Mouse (Mus musculus): Measurements from ENCODE around the gene Sco2.

The Sco2 gene

DNA sequence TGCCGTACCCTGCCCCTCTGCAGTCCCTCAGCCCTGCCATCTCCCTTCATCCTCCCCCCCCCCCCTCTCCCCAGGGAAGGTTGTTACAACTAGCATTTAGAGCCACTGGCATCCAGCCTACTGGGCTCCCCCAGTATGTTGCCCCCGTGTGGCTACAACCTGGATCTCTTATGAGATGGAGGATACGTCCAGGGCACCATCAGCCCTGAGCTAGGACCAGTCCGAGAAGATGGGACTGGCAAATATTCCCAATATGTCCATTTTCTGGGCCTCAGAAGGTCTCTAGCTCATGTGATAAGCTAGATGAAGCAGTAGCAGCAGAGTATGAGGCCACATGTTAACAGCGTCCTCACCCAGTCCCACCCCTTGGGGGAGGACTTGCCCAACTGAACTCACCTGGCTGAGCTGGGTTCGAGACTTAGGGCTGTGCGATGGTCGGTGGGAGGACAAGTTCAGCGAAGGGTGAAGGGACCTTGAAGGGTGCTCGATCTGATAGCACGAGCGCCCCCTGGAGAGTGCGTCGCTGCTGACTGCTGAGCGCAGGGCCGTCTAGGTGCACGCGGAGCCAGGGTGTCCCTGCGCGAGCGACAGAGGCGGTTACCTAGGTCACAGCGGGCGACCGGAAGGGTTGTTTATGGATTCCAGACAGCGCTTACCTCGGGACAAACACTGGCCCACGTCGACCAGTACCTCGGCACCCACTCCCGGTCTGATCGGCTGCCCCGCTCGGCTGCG lies 452 bp downstream of the Sco2 start:
- in situ Hi-C loops (cut with MboI, MseI): loop anchor here (5.0 kb wide), 1 partner anchor 54 kb away; the partner anchor contains the start of genes C730034F03Rik, Chkb, Cpt1b and Gm44502

DNA sequence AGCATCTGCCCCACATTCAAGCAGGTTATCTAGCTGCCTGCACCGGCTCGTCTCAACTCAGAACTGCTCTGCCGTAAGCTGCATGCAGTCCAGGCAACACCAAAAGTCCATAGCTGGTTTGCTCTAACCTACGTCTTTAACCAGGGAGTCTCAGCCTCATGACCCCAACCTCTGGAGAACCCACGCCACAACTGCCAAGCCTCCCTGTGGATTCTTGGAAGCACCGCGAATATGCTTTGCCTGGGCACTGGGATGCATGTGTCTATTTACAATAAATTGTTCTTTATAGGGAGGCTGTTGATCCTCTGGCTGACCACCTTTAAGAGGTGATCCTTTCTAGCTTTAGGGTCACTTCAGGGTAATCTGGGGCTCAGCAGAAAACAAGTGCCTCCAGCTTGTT lies 1.1 kb downstream of the Sco2 start:
- in situ Hi-C loops (cut with MboI, MseI): loop anchor here (5.0 kb wide), 1 partner anchor 55 kb away; the partner anchor contains the start of genes C730034F03Rik, Chkb, Cpt1b and Gm44502

DNA sequence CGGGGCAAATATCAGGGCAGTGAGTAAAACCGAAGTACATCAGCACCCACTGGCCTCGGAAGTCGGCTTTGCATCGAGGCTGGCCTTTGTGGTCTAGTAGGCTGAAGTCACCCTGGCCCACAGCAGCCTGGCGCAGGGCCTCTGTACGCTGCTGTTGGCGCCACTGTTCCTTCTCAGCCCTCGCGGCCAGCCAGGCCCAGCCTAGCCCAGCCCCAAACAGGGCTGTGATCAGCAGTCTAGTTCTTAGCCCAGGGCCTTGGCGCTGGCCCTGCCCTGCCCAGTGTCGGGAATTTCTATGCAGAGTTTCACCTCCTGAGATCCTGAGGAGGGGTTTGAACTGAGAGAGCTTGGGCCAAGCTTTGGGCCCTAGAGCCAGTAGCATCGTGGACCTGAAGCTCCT lies 1.6 kb downstream of the Sco2 start:
- in situ Hi-C loops (cut with MboI, MseI): loop anchor here (5.0 kb wide), 1 partner anchor 55 kb away; the partner anchor contains the start of genes C730034F03Rik, Chkb, Cpt1b and Gm44502

DNA sequence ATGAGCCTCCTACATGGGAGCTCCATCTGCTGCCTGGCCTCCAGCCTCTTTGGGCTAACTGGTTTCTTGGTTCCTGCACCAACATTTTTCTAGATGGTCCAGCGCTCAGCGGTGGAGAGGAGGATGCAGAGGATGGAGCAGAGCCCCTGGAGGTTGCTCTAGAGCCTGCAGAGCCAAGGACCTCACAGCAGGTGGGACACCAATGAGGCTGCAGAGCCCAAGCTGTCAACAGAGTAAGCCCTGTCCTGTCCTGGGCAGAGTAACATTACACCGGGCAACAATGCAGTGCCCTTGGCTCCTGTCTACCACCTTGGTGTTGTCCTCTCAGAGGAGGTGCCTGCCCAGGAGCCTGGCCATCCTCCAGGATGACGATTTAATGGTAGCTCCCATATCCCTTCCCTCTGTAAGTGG lies 8.5 kb downstream of the Sco2 start:
- in situ Hi-C loops (cut with MboI, MseI): no loop called here

DNA sequence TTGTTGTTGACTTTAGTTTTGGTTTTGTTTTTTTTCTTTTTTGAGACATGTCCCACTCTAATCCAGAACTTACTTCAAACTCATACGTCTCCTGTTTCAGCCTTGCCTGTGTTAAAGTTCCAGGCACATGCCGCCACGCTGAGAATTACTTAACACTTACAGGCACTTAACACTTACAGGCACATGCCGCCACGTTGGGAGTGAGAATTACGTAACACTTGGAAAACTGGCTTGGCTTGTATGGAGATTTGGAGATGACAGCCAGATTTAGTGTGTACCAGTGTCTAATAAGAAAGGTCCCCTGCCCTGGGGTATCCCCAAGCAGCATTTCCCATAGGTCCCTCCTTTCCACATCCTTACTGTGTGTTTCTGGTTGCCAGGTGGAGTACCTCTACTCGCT lies 10.6 kb downstream of the Sco2 start:
- in situ Hi-C loops (cut with MboI, MseI): no loop called here

DNA sequence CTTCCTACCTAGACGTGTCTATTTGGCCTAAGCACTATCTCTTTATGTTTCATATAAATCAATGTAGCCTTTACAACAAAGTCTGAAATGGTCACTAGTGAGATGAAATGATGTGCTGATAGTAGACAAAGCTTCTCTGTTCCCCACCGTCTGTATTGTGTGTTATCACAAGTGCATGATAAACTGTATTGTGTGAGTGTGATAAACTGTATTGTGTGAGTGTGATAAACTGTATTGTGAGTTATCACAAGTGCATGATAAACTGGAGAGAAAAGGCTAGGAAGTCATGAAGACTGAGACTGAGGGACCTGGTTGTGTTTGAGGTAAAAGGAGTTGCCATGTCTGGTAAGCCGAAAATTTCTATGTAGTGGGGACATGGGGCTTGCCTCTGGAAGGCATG lies 14.9 kb downstream of the Sco2 start:
- in situ Hi-C loops (cut with MboI, MseI): no loop called here

DNA sequence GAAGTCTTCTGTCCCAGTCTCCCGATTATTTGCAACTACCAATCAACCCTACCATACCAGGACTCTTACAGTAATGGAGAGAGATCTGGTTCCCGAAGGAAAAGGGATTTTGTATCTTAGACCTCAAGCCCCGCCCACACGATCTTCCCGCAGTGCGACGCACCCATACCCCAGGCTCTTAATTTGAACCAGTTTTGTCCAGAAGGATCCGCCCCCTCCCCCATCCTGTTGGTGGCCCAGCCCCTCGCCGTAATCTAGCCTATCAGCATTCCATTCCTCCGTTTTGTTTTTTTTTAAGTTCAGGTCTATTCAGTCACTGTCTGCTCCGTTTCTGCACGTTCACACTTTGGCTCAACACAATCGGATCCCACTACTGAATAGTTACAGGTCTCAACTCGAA lies 17.3 kb downstream of the Sco2 start:
- in situ Hi-C loops (cut with MboI, MseI): no loop called here

DNA sequence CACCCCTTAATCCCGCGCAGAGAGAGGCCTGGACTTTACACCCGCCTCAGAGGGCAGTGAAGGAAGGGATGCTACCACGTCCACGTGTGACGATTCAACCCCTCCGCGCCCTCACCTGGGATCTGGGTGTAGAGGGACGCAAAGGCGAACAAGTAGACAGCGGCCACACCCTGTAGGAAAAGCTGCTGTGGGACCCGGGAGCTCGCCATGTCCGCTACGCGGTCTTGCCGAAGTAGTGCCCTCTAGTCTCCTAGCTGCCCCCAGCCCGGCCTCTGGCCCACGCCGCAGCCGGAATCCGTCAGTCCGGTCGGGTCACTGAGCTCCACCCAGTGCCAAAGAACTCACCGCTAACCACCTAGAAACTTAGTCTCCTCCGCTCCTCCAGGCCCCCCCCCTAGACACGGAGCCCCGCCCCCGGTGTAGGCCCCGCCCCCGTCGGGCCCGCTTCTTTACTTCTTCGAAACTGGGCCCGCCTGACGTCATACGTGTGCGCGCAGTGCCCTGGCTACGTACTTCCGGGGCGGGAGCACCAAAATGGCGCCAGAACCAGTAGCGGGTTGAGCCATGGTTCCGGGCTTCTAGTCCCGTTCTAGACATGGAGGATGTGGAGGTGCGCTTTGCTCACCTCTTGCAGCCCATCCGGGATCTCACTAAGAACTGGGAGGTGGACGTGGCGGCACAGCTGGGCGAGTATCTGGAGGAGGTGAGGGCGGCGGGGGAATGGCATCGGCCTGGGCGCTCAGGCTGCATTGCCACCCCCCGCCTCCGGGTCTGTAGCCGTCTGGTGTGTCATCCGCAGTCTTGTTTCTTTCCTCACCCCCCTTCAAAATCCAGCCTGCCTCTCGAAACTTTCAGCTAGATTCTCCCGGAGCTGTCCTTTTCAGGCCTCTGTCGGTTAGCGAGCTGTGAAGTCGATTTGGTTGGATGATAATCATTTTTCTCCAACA lies 18.1 kb downstream of the Sco2 start, which contains the start of the genes Lmf2 and Ncaph2:
Gene Lmf2 (minus strand): TSS at position 419 of the 947 bp plus-strand sequence.
Gene Ncaph2 (plus strand): TSS at position 479 of the 947 bp plus-strand sequence.
- in situ Hi-C loops (cut with MboI, MseI): no loop called here

DNA sequence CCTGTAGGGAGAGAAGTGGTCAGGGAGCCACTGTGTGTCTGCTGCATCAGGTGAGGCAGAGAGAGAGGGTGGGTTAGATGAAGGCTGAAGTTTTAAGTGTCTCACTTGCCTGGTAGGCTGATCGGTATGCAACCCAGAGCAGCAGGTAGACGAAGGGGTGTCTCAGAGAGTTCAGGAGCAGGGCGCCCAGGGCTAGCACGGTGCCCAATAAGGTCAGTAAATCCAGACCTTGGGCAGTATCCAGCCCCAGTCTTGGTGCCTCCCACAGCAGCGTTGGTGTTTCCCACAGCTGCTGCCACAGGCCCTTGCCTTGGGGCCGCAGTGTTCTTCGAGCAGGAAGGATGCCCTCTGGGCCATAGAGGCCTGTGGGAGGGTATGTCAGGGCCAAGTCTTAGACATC lies 19.2 kb downstream of the Sco2 start:
- in situ Hi-C loops (cut with MboI, MseI): no loop called here

DNA sequence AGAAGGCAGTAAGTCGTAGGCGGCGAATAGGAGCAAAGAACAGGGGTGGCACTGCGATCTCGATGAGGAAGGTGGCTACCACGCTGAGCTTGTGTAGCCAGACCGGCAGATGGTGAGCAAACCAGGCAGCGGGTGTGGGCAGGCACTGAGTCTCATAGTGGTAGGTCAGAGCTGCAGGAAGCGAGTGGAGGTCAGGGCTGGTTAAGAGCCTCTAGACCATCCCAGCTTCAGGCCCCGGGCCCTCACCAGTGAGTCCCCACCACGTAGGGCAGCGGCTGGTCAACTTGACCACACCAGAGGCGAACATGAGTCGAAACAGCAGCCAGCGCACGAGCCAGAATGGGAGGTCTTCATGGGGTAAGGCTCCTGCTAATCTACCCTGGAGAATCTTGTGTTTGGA lies 19.8 kb downstream of the Sco2 start:
- in situ Hi-C loops (cut with MboI, MseI): no loop called here

DNA sequence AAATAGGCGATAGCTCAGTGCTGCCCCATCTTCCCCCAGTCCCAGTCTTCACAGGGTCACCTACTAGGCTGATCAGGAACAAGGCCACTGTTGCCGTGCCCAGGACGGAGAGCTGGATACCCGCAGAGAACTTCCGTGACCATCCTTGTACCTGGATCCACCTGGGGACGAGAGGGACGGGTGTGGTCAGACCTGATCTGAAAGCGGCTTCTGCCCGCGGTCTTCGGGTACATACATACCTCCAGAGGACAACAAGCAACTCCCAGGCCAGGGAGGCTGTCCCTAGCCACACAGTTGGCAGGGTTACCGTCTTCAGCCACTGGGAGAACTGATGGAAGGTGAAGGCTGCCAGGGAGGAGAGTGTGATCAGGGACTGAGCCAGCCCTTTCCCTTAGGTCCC lies 20.9 kb downstream of the Sco2 start:
- in situ Hi-C loops (cut with MboI, MseI): no loop called here

DNA sequence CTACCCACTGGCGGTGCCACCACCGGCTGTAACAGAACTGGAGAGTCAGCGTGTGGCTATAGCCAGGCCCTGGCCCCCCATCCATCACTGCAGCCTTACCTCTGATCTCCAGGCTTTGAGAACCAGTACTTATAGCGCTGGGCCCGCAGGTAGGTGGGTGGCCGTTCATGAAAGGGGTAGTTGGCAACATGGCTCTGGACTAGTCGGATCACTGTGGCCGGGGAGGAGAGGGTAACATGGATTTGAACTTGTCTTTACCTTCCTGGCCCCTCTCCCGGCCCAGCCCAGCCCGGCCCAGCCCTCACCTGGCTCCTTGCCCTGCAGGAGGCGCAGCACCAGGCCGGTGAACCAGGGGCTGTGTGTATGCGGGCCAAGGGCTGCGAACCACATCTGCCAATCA lies 21.6 kb downstream of the Sco2 start:
- in situ Hi-C loops (cut with MboI, MseI): no loop called here

DNA sequence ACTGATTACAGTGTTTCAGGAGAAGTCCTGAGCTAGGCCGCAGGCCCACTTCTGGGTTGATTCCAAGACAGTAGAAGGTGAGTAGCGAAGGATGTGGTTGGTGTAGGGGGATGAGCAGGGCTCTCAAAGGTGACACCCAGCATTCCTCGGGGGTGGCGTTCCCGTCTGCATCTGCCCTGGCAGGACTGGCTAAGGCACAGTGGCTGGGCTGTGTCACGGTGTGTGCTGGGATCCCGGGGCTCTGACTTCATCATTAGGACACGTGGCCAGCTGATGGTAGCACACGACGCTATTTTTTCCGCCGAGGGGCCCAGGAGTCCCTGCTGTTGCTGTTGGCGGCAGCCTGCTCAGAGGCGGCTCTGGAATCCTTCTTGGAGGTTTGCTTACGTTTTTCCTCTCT lies 22.3 kb downstream of the Sco2 start:
- in situ Hi-C loops (cut with MboI, MseI): no loop called here

DNA sequence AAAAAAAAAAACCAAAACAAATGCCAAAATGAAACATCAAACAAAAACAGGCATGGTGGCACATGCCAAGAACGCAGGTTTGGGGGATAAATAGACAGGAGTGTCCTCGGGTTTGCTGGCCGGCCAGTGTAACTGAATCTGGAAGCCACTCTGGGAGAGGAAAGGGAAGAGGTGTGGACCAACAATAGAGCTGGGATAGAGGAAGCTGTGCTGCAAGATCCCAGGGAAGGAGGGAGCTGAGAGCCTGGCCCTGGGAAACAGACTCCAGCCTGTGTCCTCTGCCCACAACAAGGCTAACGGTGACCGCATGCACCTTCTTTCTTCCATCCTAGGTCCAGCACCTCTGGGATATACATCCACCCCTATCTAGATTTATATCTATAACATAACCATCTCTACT lies 23.2 kb downstream of the Sco2 start:
- in situ Hi-C loops (cut with MboI, MseI): no loop called here

DNA sequence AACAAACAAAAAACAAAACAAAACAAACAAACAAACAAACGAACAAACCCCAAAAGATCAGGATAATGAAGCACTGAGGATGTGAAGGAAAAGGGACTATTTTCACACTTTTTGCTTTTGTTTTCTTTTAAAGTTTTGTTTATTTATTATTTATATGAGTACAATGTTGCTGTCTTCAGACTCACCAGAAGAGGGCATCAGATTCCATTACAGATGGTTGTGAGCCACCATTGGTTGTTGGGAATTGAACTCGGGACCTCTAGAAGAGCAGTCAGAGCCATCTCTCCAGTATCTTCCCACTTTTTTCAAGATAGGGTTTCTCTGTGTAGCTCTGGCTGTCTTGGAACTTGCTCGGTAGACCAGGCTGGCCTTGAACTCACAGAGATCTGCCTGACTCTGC lies 30.3 kb downstream of the Sco2 start:
- in situ Hi-C loops (cut with MboI, MseI): no loop called here

DNA sequence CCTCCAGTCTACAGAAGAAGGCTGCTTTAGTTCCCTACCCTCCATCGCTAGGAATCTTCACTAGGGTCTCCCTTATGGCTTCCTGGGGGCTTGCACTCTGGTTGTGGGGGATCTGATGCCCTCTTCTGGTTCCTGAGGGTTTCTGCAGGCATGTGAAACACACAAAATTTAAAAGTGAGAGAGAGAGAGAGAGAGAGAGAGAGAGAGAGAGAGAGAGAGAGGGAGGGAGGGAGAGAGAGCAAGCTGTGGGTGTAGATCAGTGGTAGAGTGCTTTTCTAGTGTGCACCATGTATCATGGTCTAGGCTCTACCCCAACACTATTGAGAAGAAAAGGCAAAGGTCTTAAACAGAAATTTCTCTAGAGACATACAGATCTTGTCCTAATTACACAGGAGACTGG lies 32.0 kb downstream of the Sco2 start:
- in situ Hi-C loops (cut with MboI, MseI): no loop called here

DNA sequence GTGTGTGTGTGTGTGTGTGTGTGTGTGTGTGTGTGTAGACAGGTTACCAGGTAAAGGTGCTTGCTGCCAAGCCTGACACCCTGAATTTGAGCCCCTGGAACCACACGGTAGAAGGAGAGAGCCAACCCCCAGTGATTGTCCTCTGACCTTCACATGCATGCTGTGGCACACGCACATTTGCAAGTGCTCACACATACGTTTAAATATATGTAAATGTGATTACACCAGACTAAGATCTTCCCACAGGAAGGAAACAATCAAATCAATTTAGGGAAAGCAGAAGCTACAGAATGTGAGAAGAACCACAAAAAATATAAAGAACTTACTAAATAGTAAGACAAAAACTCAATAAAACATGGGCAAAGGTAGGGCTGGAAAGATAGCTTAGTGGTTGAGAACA lies 33.5 kb downstream of the Sco2 start:
- in situ Hi-C loops (cut with MboI, MseI): no loop called here

DNA sequence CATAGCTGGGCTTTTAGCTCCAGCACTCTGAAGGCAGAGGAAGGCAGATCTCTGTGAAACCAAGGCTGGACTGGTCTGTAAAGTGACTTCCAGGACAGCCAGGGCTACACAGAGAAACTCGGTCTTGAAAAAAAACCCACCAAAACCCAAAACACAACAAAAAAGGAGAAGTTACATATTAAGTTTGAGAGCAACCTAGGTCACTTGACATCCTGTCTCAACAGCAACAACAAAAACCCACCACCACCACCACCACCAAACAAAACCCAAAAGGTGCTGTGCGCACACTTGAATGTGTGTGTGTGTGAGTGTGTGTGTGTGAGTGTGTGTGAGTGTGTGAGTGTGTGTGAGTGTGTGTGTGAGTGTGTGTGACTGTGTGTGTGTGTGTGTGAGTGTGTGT lies 34.0 kb downstream of the Sco2 start:
- in situ Hi-C loops (cut with MboI, MseI): no loop called here

DNA sequence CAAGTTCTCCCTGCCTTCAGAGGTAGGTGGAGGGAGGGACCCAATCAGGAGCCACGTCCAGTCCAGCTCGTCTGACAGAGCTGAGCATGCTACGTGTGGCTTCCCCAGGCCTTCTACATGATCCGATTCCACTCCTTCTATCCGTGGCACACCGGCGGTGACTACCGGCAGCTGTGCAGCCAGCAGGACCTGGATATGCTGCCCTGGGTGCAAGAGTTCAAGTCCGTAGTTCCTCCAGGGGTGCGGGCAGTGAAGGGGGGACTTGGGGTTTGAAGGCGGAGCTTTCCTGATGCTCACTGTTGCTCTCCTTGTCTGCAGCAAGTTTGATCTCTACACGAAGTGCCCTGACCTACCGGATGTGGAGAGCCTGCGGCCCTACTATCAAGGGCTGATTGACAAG lies 37.2 kb downstream of the Sco2 start:
- in situ Hi-C loops (cut with MboI, MseI): no loop called here

DNA sequence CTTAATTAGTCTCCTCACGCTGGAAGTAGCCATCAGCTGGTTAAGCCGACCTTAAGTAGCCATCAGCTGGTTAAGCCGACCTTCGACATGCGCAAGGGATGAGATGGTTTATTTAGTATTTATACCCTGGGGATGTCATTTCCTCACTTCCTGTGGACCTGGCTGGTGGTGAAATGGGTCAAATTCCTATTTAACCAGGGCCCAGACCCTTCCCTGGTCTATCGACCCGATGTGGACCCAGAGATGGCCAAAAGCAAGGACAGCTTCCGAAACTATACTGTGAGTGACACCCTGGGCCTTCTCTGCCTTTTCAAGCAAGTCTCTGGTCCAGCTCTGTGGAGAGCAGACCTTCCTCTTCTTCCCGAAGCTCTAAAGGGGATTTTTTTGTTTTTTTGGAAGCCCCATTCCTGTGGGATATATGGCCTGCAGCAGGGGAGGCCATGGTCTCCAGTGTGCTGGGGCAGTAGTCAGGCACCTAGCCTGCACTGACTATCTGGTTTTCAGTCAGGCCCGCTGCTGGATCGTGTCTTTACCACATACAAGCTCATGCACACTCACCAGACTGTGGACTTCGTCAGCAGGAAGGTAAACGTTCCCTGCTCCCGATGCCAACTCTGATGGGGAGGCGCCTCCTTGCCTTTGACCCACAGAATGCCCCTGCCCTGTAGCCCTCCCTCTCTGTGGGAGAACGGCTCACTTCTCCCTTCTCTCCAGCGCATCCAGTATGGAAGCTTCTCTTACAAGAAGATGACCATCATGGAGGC lies 38.7 kb downstream of the Sco2 start:
- in situ Hi-C loops (cut with MboI, MseI): no loop called here

DNA sequence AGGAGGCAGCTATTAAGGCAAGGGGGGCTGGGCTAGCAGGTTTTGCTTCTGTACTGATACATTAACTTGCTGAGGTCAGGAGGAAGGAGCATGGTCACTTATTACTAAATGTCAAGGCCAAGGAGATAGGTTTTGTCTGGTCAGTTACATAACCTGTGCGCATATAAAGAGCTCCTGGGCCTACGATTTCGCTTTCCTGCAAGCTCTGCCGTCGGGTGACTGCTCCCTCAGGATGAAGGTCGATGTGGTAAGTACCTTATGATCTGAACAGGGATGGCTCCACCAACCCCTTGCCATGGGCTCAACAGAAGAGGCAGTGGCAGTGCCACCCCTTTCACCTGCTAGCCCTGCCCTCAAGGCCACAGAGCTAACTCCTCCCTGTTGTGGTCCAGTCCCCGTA lies 39.4 kb downstream of the Sco2 start, which contains the start of gene Miox:
Gene Miox (plus strand): TSS at position 128 of the 400 bp plus-strand sequence.
- in situ Hi-C loops (cut with MboI, MseI): no loop called here

DNA sequence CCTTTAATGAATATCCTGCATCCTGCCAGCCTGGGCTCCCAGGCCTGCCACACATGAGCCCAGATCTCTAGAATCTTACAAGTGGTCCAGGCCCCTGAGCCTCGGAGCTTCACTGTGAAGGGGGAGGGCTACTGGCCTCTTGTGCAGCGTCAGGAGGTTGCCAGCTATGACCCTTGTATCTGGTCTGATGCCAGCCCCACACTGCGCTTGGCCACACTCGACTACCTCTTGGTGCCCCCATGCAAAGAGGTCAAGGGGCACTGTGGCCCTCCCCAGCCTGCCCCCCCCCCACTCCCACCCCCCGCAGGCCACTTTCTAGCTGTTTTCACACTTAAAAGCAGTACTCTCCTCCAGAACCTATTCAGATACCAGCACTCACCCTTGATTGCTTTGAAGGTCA lies 47.2 kb downstream of the Sco2 start:
- in situ Hi-C loops (cut with MboI, MseI): no loop called here

Measured in T-helper 1 cell (primary cell).